Mouse (Mus musculus) MEL (cell line): ENCODE results near the gene Pnp.

Experiments
- BHLHE40 ChIP-seq: IDR thresholded peaks from 2 replicates; pipeline ENCODE4 v1.6.1; 2012; ENCODE audit warnings: low read depth, mild to moderate bottlenecking, inconsistent platforms, low read length, improper control_type of control experiment, borderline replicate concordance
- EP300 ChIP-seq, 2 experiments: IDR thresholded peaks; 2 replicates each; pipeline ENCODE4 v1.6.1; 2011; ENCODE audit warnings: improper control_type of control experiment in 2 of 2, low read length in 2 of 2, low read depth in 1 of 2, mild to moderate bottlenecking in 1 of 2
- ETS1 ChIP-seq: IDR thresholded peaks from 2 replicates; pipeline ENCODE4 v1.6.1; 2012; ENCODE audit warnings: low read depth, mild to moderate bottlenecking, inconsistent platforms, low read length, improper control_type of control experiment, moderate library complexity
- JUND ChIP-seq: IDR thresholded peaks from 2 replicates; pipeline ENCODE4 v1.6.1; 2011; ENCODE audit warnings: low read depth, mild to moderate bottlenecking, improper control_type of control experiment, low read length
- MAX ChIP-seq: IDR thresholded peaks from 2 replicates; pipeline ENCODE4 v1.6.1; 2011; ENCODE audit warnings: low read length, improper control_type of control experiment
- MAZ ChIP-seq: IDR thresholded peaks from 2 replicates; pipeline ENCODE4 v1.6.1; 2012; ENCODE audit warnings: low read depth, mild to moderate bottlenecking, inconsistent platforms, low read length, improper control_type of control experiment
- POLR2A ChIP-seq, 2 experiments: IDR thresholded peaks; 2 replicates each; pipeline ENCODE4 v1.6.1; 2011 to 2012; ENCODE audit warnings: low read length in 2 of 2, mild to moderate bottlenecking in 2 of 2, control low read depth in 1 of 2, improper control_type of control experiment in 1 of 2, low read depth in 1 of 2, moderate library complexity in 1 of 2; ENCODE audit not compliant: control insufficient read depth in 1 of 2, insufficient read depth in 1 of 2, poor library complexity in 1 of 2
- POLR2AphosphoS2 ChIP-seq: IDR thresholded peaks from 2 replicates; pipeline ENCODE4 v1.6.1; 2011; ENCODE audit warnings: low read length, improper control_type of control experiment

DNA sequence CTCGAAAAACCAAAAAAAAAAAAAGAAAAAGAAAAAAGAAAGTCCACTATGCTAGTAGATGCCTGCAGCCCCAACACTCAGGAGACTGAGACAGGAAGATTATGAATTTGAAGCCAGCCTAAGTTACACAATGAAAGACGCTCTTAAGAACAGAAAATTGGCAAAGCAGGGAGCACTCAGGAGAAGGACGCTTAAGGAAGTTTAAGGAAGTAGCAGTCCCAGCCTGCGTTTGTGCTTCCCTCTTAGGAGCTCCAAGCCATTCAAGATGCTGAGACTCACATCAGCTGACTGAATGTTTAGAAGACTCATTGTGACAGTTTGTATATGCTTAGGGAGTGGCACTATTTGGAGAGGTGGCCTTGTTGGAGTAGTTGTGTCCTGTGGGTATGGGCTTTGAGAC, 22.8 kb upstream of the Pnp start:
- TF ChIP-seq POLR2AphosphoS2 (no peak), ETS1 (no peak), EP300 (IDR thresholded peaks at IDR 0.05; ENCODE audit: low read depth in 1 of 2, low read length in 2 of 2) (no peak), BHLHE40 (no peak), JUND (no peak), POLR2A (IDR thresholded peaks at IDR 0.05; ENCODE audit: control insufficient read depth in 1 of 2, insufficient read depth in 1 of 2, low read depth in 1 of 2, low read length in 2 of 2, poor library complexity in 1 of 2) (no peak), MAZ (no peak), MAX (no peak)
